Mouse (Mus musculus) MEL (cell line): Measurements from ENCODE around the gene Pgap3. TPM values are rescaled to one million over a fixed set of nuclear protein-coding genes. Genes with fewer than 3 reads are reported as not detected.

Experiments
- DNase-seq: peaks from one replicate; pipeline ENCODE4 v3.0.0; 2011; ENCODE audit warnings: low read depth, low spot score
- H3K27ac ChIP-seq: 2 replicates; pipeline ENCODE4 v1.5.1; 2012; ENCODE audit warnings: low read depth, mild to moderate bottlenecking, control low read depth, low read length, moderate library complexity; ENCODE audit not compliant: control insufficient read depth
- H3K27me3 ChIP-seq, 2 experiments: fragments of 150-350 bp in 1 of 2; sonication (generic) in 1 of 2; 2 replicates each; pipeline ENCODE4 v1.6.1; 2012; ENCODE audit warnings: low read length in 2 of 2, mild to moderate bottlenecking in 2 of 2, improper control_type of control experiment in 1 of 2, moderate library complexity in 1 of 2; ENCODE audit not compliant: insufficient read depth in 2 of 2, control insufficient read depth in 1 of 2
- H3K36me3 ChIP-seq, 2 experiments: 2 replicates each; pipeline ENCODE4 v1.6.1; 2012 to 2014; ENCODE audit warnings: low read length in 2 of 2, improper control_type of control experiment in 1 of 2, inconsistent platforms in 1 of 2, mild to moderate bottlenecking in 1 of 2; ENCODE audit not compliant: insufficient read depth in 2 of 2, control insufficient read depth in 1 of 2
- H3K4me1 ChIP-seq, 2 experiments: fragments of 150-350 bp in 1 of 2; sonication (generic) in 1 of 2; 2 replicates each; pipeline ENCODE4 v1.6.1; 2012; ENCODE audit warnings: low read length in 2 of 2, improper control_type of control experiment in 1 of 2, mild to moderate bottlenecking in 1 of 2; ENCODE audit not compliant: insufficient read depth in 2 of 2, control insufficient read depth in 1 of 2
- H3K4me3 ChIP-seq, 2 experiments: fragments of 150-350 bp in 1 of 2; sonication (generic) in 1 of 2; 2 replicates each; pipeline ENCODE4 v1.5.1; 2012; ENCODE audit warnings: low read depth in 2 of 2, low read length in 2 of 2, mild to moderate bottlenecking in 2 of 2, moderate library complexity in 2 of 2, control low read depth in 1 of 2, improper control_type of control experiment in 1 of 2; ENCODE audit not compliant: control insufficient read depth in 1 of 2, insufficient read depth in 1 of 2
- H3K79me2 ChIP-seq: 2 replicates; pipeline ENCODE4 v1.6.1; 2012; ENCODE audit warnings: mild to moderate bottlenecking, low read length, moderate library complexity; ENCODE audit not compliant: control insufficient read depth, poor library complexity, insufficient read depth
- H3K9ac ChIP-seq: 2 replicates; pipeline ENCODE4 v1.6.1; 2012; ENCODE audit warnings: low read depth, mild to moderate bottlenecking, control low read depth, low read length, moderate library complexity; ENCODE audit not compliant: control insufficient read depth, poor library complexity, severe bottlenecking
- H3K9me3 ChIP-seq: fragments of 150-350 bp; sonication (generic); replicated peaks from 2 replicates; pipeline ENCODE4 v1.6.1; 2012; ENCODE audit warnings: mild to moderate bottlenecking, low read length, improper control_type of control experiment, moderate library complexity; ENCODE audit not compliant: insufficient read depth
- BHLHE40 ChIP-seq: IDR thresholded peaks from 2 replicates; pipeline ENCODE4 v1.6.1; 2012; ENCODE audit warnings: low read depth, mild to moderate bottlenecking, inconsistent platforms, low read length, improper control_type of control experiment, borderline replicate concordance
- CHD1 ChIP-seq: IDR thresholded peaks from 2 replicates; pipeline ENCODE4 v1.6.1; 2012; ENCODE audit warnings: low read depth, mild to moderate bottlenecking, inconsistent platforms, low read length, improper control_type of control experiment
- CTCF ChIP-seq, 3 experiments: IDR thresholded peaks in 2 of 3; conservative IDR thresholded peaks in 1 of 3; 2 replicates each; pipeline ENCODE4 v1.5.1; 2011 to 2012; ENCODE audit warnings: low read length in 3 of 3, low read depth in 2 of 3, mild to moderate bottlenecking in 2 of 3, improper control_type of control experiment in 1 of 3, inconsistent platforms in 1 of 3, mixed read lengths in 1 of 3, moderate library complexity in 1 of 3; ENCODE audit not compliant: control insufficient read depth in 1 of 3, insufficient read depth in 1 of 3, poor library complexity in 1 of 3, severe bottlenecking in 1 of 3
- E2F4 ChIP-seq: IDR thresholded peaks from 2 replicates; pipeline ENCODE4 v1.6.1; 2011; ENCODE audit warnings: low read depth, low read length, improper control_type of control experiment, borderline replicate concordance
- ELF1 ChIP-seq: IDR thresholded peaks from 2 replicates; pipeline ENCODE4 v1.6.1; 2014; ENCODE audit warnings: low read depth, mild to moderate bottlenecking, inconsistent platforms, low read length, improper control_type of control experiment, moderate library complexity
- ETS1 ChIP-seq: IDR thresholded peaks from 2 replicates; pipeline ENCODE4 v1.6.1; 2012; ENCODE audit warnings: low read depth, mild to moderate bottlenecking, inconsistent platforms, low read length, improper control_type of control experiment, moderate library complexity
- HCFC1 ChIP-seq: IDR thresholded peaks from 2 replicates; pipeline ENCODE4 v1.6.1; 2012; ENCODE audit warnings: low read depth, mild to moderate bottlenecking, inconsistent platforms, low read length, improper control_type of control experiment, moderate library complexity
- JUND ChIP-seq: IDR thresholded peaks from 2 replicates; pipeline ENCODE4 v1.6.1; 2011; ENCODE audit warnings: low read depth, mild to moderate bottlenecking, improper control_type of control experiment, low read length
- MAX ChIP-seq: IDR thresholded peaks from 2 replicates; pipeline ENCODE4 v1.6.1; 2011; ENCODE audit warnings: low read length, improper control_type of control experiment
- MAZ ChIP-seq: IDR thresholded peaks from 2 replicates; pipeline ENCODE4 v1.6.1; 2012; ENCODE audit warnings: low read depth, mild to moderate bottlenecking, inconsistent platforms, low read length, improper control_type of control experiment
- MXI1 ChIP-seq: IDR thresholded peaks from 2 replicates; pipeline ENCODE4 v1.6.1; 2011; ENCODE audit warnings: mild to moderate bottlenecking, low read depth, low read length, improper control_type of control experiment
- MYB ChIP-seq: IDR thresholded peaks from 2 replicates; pipeline ENCODE4 v1.6.1; 2011; ENCODE audit warnings: mild to moderate bottlenecking, low read depth, low read length, improper control_type of control experiment
- POLR2AphosphoS2 ChIP-seq: IDR thresholded peaks from 2 replicates; pipeline ENCODE4 v1.6.1; 2011; ENCODE audit warnings: low read length, improper control_type of control experiment
- POLR2AphosphoS5 ChIP-seq: IDR thresholded peaks from 2 replicates; pipeline ENCODE4 v1.6.1; 2012; ENCODE audit warnings: low read depth, borderline replicate concordance, mild to moderate bottlenecking, inconsistent platforms, low read length, moderate library complexity, mixed read lengths
- RAD21 ChIP-seq: IDR thresholded peaks from 2 replicates; pipeline ENCODE4 v1.6.1; 2011; ENCODE audit warnings: mild to moderate bottlenecking, low read depth, low read length, improper control_type of control experiment
- SMC3 ChIP-seq: IDR thresholded peaks from 2 replicates; pipeline ENCODE4 v1.6.1; 2011; ENCODE audit warnings: low read depth, low read length, improper control_type of control experiment
- UBTF ChIP-seq: IDR thresholded peaks from 2 replicates; pipeline ENCODE4 v1.6.1; 2012; ENCODE audit warnings: low read depth, mild to moderate bottlenecking, inconsistent platforms, low read length, improper control_type of control experiment, moderate library complexity, borderline replicate concordance; ENCODE audit not compliant: insufficient read depth
- ZC3H11A ChIP-seq: IDR thresholded peaks from 2 replicates; pipeline ENCODE4 v1.6.1; 2012; ENCODE audit warnings: low read depth, mild to moderate bottlenecking, inconsistent platforms, low read length, improper control_type of control experiment
- ZKSCAN1 ChIP-seq: IDR thresholded peaks from 2 replicates; pipeline ENCODE4 v1.6.1; 2012; ENCODE audit warnings: low read depth, mild to moderate bottlenecking, inconsistent platforms, low read length, improper control_type of control experiment, moderate library complexity
- ZMIZ1 ChIP-seq: IDR thresholded peaks from 2 replicates; pipeline ENCODE4 v1.6.1; 2012; ENCODE audit warnings: low read depth, mild to moderate bottlenecking, inconsistent platforms, low read length, improper control_type of control experiment, moderate library complexity
- ZNF384 ChIP-seq: IDR thresholded peaks from 2 replicates; pipeline ENCODE4 v1.6.1; 2012; ENCODE audit warnings: low read depth, mild to moderate bottlenecking, inconsistent platforms, low read length, improper control_type of control experiment
- polyA plus RNA-seq, 2 experiments: library from polyadenylated mRNA; stranded (reverse) in 1 of 2; unstranded in 1 of 2; fragments of >175 nt in 1 of 2; fragments of >200 nt in 1 of 2; gene quantifications; 2 replicates each; pipeline versions ENCODE4 v1.2.1 to v1.2.4; 2012; ENCODE audit warnings: low replicate concordance in 2 of 2, low read depth in 1 of 2; ENCODE audit not compliant: insufficient read length in 2 of 2, insufficient read depth in 1 of 2, missing spikeins in 1 of 2
- total RNA-seq: library from RNA; depleted of rRNA; stranded (reverse); fragments of 300-350 nt; gene quantifications from 2 replicates; pipeline ENCODE4 v1.2.3, GENCODE M21; 2012

Gene Pgap3
- total and polyA plus RNA-seq, 3 experiments: 7.4 to 8.4 TPM; not detected in 1

DNA sequence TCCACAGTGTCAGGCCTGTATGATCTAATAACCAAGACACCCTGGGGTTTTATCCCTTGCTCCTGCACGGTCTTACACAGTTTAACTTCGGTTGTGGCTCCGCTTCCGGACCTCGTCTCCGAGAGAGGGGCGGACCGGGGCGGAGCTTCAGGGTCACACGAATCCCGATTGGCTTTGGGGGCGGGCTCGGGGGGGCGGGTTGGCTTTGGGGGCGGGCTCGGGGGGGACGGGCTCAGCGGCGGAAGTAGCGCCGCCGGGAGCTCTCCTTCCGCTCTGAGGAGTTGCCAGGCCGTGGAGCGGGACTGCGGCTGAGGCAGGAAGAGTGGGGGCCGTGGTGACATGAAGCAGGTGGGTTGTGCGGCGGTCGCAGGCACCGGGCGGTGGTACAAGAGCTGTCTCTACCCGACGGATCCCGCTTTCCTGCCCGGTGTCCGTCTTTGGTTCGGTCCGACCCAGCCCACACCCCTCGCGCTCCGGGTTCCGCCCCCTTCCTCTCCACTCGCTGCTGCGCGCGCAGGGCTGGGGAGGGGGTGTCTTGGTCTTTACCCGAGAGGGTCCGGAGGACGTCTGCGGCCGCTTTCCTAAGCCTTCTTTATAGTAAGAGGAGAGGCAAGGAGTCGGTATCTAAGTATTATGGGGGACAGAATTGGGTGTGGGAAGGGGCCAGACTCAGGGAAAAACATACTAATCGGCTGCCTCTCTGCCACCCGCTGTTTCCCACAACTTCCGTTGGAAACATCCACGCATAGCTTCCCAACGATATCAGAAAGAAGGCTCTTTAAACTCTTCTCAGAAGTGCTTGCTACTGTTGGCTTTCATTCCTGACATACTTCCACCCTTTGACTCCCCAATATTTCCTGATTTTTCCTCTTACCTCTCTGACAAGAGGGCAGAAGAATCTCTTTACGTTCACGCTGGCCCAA, 41.9 kb downstream of the Pgap3 start, which contains the start of gene Stard3 (continued):
- TF ChIP-seq POLR2AphosphoS2 (peak; percentile 97), ZNF384 (no peak), UBTF (no peak), MAX (peak; percentile 52; the same call in 1 of the 2 replicates)

DNA sequence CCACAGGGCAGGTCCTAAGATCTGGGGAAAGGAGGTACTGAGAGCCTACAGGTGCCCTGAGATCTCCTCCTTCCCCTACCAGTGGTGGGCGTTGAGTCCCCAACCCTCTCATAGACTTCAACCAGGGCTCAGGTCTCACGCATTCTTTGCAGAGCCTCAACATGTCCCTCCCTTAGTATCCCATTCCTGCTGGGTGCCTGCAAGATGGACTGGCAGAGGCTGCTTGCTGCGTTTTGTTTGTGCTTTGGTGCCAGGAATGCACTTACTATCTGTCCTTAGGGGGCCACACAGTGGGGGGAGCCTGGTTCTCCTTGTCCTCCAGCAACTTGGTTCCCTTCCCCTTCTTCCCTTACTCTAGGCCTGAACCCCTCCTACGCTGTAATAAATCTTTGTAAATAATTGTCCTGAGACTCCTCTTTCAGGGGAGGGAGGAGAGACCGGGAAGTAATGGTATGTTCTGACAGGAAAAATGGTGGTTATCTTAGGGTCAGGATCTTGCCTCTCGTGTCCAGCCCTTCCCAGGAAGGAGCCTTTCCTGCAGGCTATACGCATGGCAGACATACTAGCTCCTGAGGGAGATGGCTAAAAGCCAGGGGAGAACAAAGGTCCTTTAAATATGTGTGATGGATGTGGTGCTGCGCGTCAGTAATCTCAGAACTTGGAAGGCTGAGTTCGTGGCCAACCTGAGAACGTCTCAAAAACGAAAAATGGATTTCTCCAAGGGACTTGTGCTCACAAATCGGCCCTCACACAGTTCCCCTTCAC, 42.7 kb downstream of the Pgap3 start:
- Histone ChIP-seq H3K4me1 (peaks cover 9 to 28% of the 10 kb centered on the region in 2 experiments), H3K79me2 (peaks cover 29% of the 10 kb centered on the region), H3K9ac (peak overlapping the region; percentile 63), H3K27me3 (no peaks in the 10 kb centered on the region), H3K9me3 (no peaks in the 10 kb centered on the region), H3K36me3 (peaks cover 0 to 17% of the 10 kb centered on the region in 2 experiments; a peak in 2 of 4 replicates), H3K27ac (peak overlapping the region; percentile 77), H3K4me3 (peak overlapping the region; percentile 58 to 75)
- TF ChIP-seq JUND (no peak), SMC3 (no peak), POLR2AphosphoS5 (no peak), MXI1 (no peak), ETS1 (no peak), MAZ (no peak), CHD1 (no peak), HCFC1 (no peak), ZC3H11A (no peak), BHLHE40 (no peak), RAD21 (no peak), ELF1 (no peak), E2F4 (no peak), ZMIZ1 (no peak), POLR2AphosphoS2 (no peak), CTCF (IDR thresholded peaks at IDR 0.05 in 2 of 3, conservative IDR thresholded peaks at IDR 0.05 in 1 of 3; ENCODE audit: control insufficient read depth in 1 of 3, insufficient read depth in 1 of 3, low read depth in 2 of 3, low read length in 3 of 3, poor library complexity in 1 of 3, severe bottlenecking in 1 of 3) (no peak), MYB (no peak), ZKSCAN1 (no peak)
- DNase-seq: no peak
